Mouse (Mus musculus) lung, postnatal 0 days (tissue): ENCODE measurements at regions not wholly inside any gene's neighbourhood (a gene's known extent, or its start where the extent isn't known, plus 50 kb on each side); places are given as distances from the start of the nearest gene placed in this dataset.

Source experiments
- CTCF ChIP-seq: IDR thresholded peaks from 2 replicates; pipeline ENCODE4 v1.5.1; 2016; ENCODE audit warnings: antibody characterized with exemption, mild to moderate bottlenecking
- EP300 ChIP-seq: IDR thresholded peaks from 2 replicates; pipeline ENCODE4 v1.6.1; 2016; ENCODE audit warnings: antibody characterized with exemption, mild to moderate bottlenecking, control low read depth

GRCm38 (mm10) chr4:8949537-8949936 lies 710.7 kb upstream of the Car8 start:
- TF ChIP-seq EP300 = no peak
- TF ChIP-seq CTCF = no peak
